Mouse (Mus musculus) embryonic fibroblast, embryonic 13.5 days (primary cell): ENCODE data around the gene Rhoq.

Source experiments
- CTCF ChIP-seq: IDR thresholded peaks from 2 replicates; pipeline ENCODE4 v1.5.1; 2011; ENCODE audit warnings: mild to moderate bottlenecking, control low read depth, low read length, moderate library complexity, borderline replicate concordance; ENCODE audit not compliant: insufficient read depth
- POLR2A ChIP-seq: IDR thresholded peaks from 2 replicates; pipeline ENCODE4 v1.6.1; 2011; ENCODE audit warnings: low read depth, mild to moderate bottlenecking, control low read depth, low read length, moderate library complexity

GRCm38 (mm10) chr17:86917048-86917447 lies 45.8 kb upstream of the Rhoq start, which contains the start of gene Tmem247:
- TF ChIP-seq CTCF = no peak
- TF ChIP-seq POLR2A = no peak
